In genomic region chr16:90283905-90284891, GRCm38 (mm10) we compare ENCODE assay signal across 8 mouse cellular contexts. TPM values are rescaled to one million over a fixed set of nuclear protein-coding genes. Genes with fewer than 3 reads are reported as not detected.
DNase-seq lines count a peak whose midpoint lies in the region; ATAC-seq lines count a peak whose summit lies in the region.

Scaf4 (minus strand) TSS chr16:90284503.

- peaks cover 48% of the 10 kb centered on the region for H3K4me1 ChIP-seq in heart, embryonic 13.5 days
- peaks cover 51% of the 10 kb centered on the region for H3K4me1 ChIP-seq in liver, embryonic 12.5 days
- peaks cover 34% of the 10 kb centered on the region; the same call in 1 of the 2 replicates for H3K4me1 ChIP-seq in stomach, embryonic 15.5 days

- WGBS in heart, embryonic 13.5 days, result under 1% methylated on average over 107 of the region's 123 CpGs
- WGBS in liver, embryonic 12.5 days (ENCODE audit: insufficient replicate concordance), result under 1% methylated on average over 98 of the region's 123 CpGs
- under 1% methylated on average over 113 of the region's 123 CpGs for WGBS in stomach, embryonic 15.5 days

- H3K4me2 ChIP-seq in heart, embryonic 13.5 days, result peak within 1 kb of the TSS; percentile 97
- peak within 1 kb of the TSS; percentile 96 for H3K4me2 ChIP-seq in liver, embryonic 12.5 days
- H3K4me2 ChIP-seq in stomach, embryonic 15.5 days, result peak within 1 kb of the TSS; percentile 82

- no peaks in the 10 kb centered on the region for H3K9me3 ChIP-seq in heart, embryonic 13.5 days
- H3K9me3 ChIP-seq in liver, embryonic 12.5 days (replicated peaks), result no peaks in the 10 kb centered on the region
- H3K9me3 ChIP-seq in stomach, embryonic 15.5 days, result no peaks in the 10 kb centered on the region

- no peaks in the 10 kb centered on the region for H3K27me3 ChIP-seq in heart, embryonic 13.5 days (replicated peaks)
- no peaks in the 10 kb centered on the region for H3K27me3 ChIP-seq in liver, embryonic 12.5 days (replicated peaks)
- no peaks in the 10 kb centered on the region for H3K27me3 ChIP-seq in stomach, embryonic 15.5 days (replicated peaks)

- peak within 1 kb of the TSS; percentile 91 for H3K4me3 ChIP-seq in heart, embryonic 13.5 days
- peak within 1 kb of the TSS; percentile 91 for H3K4me3 ChIP-seq in liver, embryonic 12.5 days
- peak within 1 kb of the TSS; percentile 98 for H3K4me3 ChIP-seq in stomach, embryonic 15.5 days (replicated peaks)

- DNase-seq in CD4-positive helper T cell, adult 2 months (ENCODE audit: low read depth, low spot score), result peak; percentile 94
- DNase-seq in brain, embryonic 18.5 days (ENCODE audit: low read depth, low spot score), result peak; percentile 86
- peak; percentile 98 for DNase-seq in kidney, postnatal 10 days
- peak; percentile 89 to 92 for DNase-seq in natural killer cell, adult 2 months (ENCODE audit: low spot score in 2 of 2)

- H3K36me3 ChIP-seq in heart, embryonic 13.5 days, result peaks cover 3% of the 10 kb centered on the region; the same call in 1 of the 2 replicates
- H3K36me3 ChIP-seq in liver, embryonic 12.5 days, result peaks cover 9% of the 10 kb centered on the region; the same call in 1 of the 2 replicates
- no peaks in the 10 kb centered on the region for H3K36me3 ChIP-seq in stomach, embryonic 15.5 days

- peak; percentile 90 for ATAC-seq in erythroid progenitor cell, adult 5-6 weeks (replicated peaks; ENCODE audit: low FRiP score, poor library complexity, severe bottlenecking)
- ATAC-seq in heart, embryonic 13.5 days (ENCODE audit: extremely low read depth, insufficient number of reproducible peaks, low FRiP score, low TSS enrichment), result peak; percentile 92
- ATAC-seq in liver, embryonic 12.5 days, result peak; percentile 93
- peak; percentile 96 for ATAC-seq in stomach, embryonic 15.5 days (ENCODE audit: insufficient read depth, low FRiP score, low read depth)

- H3K9ac ChIP-seq in heart, embryonic 13.5 days, result peak within 1 kb of the TSS; percentile 99
- H3K9ac ChIP-seq in liver, embryonic 12.5 days, result peak within 1 kb of the TSS; percentile 97
- H3K9ac ChIP-seq in stomach, embryonic 15.5 days, result peak within 1 kb of the TSS; percentile 97

- H3K27ac ChIP-seq in heart, embryonic 13.5 days (replicated peaks), result peak within 1 kb of the TSS; percentile 97
- H3K27ac ChIP-seq in liver, embryonic 12.5 days, result peak within 1 kb of the TSS; percentile 94
- peak within 1 kb of the TSS; percentile 94 for H3K27ac ChIP-seq in stomach, embryonic 15.5 days

RNA-seq across cellular contexts. Expression of gene Scaf4, which starts in this region (rescaled TPM):
- 68.8 and 85.9 TPM in 2 replicates for total RNA-seq in erythroid progenitor cell, adult 5-6 weeks (2015; ENCODE audit: low replicate concordance)
- total RNA-seq in erythroid progenitor cell, adult 5-6 weeks (2017; ENCODE audit: low replicate concordance), result 20.0 and 31.0 TPM in 2 replicates
- polyA plus RNA-seq in heart, embryonic 13.5 days (2015; fragmentation: Nextera tagmentation; extraction: Ambion mirVana), result 15.5 and 16.3 TPM in 2 replicates
- 21.7 and 21.9 TPM in 2 replicates for polyA plus RNA-seq in liver, embryonic 12.5 days (2016; fragmentation: Nextera tagmentation; extraction: Ambion mirVana)
- polyA plus RNA-seq in stomach, embryonic 15.5 days (2015; fragmentation: Nextera tagmentation; extraction: Ambion mirVana), result 22.2 and 25.6 TPM in 2 replicates

Comparison
In these comparisons a context has a peak if more than half of its experiments do, and no peak if none do; other contexts are left out.
1. Peak in every context shown above with its lines: DNase-seq, ATAC-seq, H3K4me3 ChIP-seq and H3K27ac ChIP-seq.